Mouse (Mus musculus) neutrophil, adult 65 days (primary cell): ENCODE results near the gene Shc1. TPM values are rescaled to one million over a fixed set of nuclear protein-coding genes. Genes with fewer than 3 reads are reported as not detected.

ENCODE experiments used
- total RNA-seq: library from RNA; stranded (reverse); gene quantifications from 2 replicates; pipeline ENCODE4 v1.2.4, GENCODE M21; 2023

The Shc1 gene
- total RNA-seq, result 111 and 115 TPM in 2 replicates

DNA sequence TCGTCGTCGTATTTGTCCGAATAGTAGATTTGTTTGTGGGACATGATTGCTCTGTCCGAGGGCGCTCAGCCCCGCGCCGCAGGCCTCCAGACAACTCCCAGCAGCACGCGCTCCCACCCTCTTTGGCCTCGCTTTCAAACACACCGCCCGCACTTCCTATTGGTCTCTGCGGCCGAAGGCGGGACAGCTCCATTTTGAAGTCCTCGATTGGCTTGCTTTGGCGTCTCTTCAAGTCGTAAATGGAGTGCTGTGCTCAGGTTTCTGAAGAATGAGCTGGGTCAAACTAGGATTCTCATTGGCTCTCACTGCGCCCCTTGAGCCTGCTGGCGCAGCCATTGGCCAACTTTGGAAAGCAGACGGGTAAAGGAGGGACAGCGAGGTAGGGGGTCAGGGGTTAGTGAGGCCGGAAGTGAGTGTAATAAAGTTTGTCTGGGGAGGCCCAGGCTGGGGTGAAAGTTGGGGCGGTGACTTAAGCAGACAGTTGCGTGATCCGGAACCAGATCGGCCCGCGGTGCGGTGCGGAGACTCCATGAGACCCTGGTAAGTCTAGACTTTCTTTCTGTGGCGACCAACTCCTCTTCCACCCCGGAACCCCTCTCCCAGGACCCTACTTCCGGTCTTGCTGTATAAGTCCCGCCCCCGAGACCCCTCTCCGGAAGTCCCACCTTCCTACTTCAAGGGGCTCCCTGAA is at the start of gene Shc1, which contains the start of gene Cks1b:
Gene Shc1 (plus strand): TSS at position 274 of the 691 bp plus-strand sequence.
Gene Cks1b (minus strand): TSS at position 214 of the 691 bp plus-strand sequence.

DNA sequence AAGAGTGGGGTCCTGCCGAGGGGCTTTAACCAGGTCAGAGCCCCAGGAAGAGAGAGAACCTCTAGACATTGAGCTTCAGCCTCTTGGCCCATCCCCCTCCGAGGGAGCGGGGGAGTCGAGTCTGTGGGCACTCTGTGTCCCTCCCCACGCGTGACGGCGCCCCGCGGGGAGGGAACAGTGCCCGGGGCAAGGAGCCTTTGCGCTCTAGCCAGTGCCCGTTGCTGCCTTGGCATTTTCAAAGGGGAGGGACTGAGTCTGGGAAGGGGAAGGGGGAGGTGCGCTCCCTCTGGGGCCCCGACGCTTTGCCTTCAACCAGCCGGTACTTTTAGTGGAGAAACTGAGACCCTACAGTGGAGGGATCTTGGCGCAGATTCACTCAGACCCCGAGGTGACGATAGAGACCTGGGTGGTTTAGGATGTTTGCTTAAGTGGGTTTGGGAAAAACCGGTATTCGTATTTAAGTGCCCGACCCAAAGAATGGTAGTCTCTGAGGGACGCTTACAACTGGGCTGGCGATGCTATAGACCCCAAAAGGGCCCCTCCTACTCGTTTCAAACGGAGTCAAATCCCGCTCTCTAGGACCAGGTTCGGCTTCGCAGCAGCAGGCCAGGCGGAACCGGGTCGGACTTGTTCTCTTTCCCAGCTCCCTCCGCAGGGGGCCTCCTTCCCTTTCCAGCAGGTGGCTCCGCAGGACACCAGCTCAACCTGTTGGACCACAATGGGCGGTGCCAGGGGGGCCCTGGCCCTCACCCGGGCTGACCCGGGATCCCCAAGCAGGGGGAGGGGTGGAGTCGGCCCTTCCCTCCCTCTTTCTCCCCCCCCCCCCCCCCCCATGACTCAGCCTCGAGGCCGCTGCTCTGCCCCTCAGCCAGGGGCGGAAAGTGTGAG is 24.0 kb upstream of the Shc1 start, which contains the start of gene Zbtb7b:
Gene Zbtb7b (minus strand): TSS at position 771 of the 888 bp plus-strand sequence.

GRCm38 (mm10) chr3:89402693-89403092 is 15.6 kb upstream of the Shc1 start, which contains the start of gene Lenep:
TSS of gene Lenep (minus strand) at chr3:89402793.

DNA sequence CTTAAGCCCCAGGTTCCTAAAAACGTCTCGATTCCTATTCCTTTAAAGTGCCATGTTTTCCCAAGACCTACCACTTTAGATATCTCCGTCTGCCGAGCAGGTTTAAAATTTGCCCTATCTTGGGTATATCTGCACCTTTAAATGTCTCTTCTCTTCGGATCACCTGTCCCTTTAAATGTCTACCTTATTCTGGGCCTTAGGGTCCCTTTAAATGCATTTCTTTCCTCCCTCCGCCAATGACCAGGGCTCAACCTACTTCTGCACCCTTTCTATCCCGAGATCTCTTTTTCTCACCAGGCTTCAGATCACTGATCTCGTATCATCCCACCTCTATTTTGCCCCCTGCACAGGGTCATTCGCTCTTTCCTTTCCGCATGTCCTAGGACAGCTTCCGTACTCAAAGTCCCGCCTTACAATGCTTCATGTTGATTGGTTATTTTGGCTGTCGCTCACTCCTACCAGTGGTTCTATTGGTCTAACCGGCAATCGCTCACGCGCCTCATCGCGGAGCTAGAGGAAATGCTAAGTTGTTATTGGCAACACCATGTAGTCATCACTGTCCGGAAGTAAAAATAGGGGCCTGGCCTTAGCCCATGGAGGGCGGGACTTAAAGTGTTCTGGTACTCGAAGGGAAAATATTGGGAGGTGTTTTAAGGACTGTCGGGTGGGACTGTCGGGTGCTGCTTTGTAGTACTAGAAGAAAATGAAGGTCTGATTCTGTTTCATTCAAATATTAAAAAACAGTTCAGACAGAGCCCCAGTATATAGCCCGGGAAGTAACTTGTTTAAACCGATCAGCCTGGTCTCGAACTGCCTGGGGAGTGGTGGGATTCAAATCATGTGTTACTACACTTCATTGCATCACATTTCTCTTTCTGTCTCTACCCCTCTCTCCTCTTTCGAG is 6.5 kb upstream of the Shc1 start, which contains the start of gene Flad1:
Gene Flad1 (minus strand): TSS at position 381 of the 904 bp plus-strand sequence.

GRCm38 (mm10) chr3:89430171-89431159 is 12.2 kb downstream of the Shc1 start, which contains the start of gene Pygo2:
TSS of gene Pygo2 (plus strand) at chr3:89430214.

GRCm38 (mm10) chr3:89436176-89437113 is 18.2 kb downstream of the Shc1 start, which contains the start of gene Pbxip1:
TSS of gene Pbxip1 (plus strand) at chr3:89436706.

GRCm38 (mm10) chr3:89454401-89455177 is 36.3 kb downstream of the Shc1 start, which contains the start of gene Pmvk:
TSS of gene Pmvk (plus strand) at chr3:89454541.

Other genes starting within 250 kb of the Shc1 start
- gene Scamp3, start 241.0 kb upstream of the Shc1 start, total RNA-seq, result 34.0 and 35.9 TPM in 2 replicates
- 5.8 and 6.9 TPM in 2 replicates for gene Fam189b, start 235.3 kb upstream of the Shc1 start, total RNA-seq
- gene Gba, start 215.5 kb upstream of the Shc1 start, total RNA-seq, result 78.7 and 83.6 TPM in 2 replicates
- gene Thbs3, start 203.3 kb upstream of the Shc1 start, total RNA-seq, result 1.1 and 1.2 TPM in 2 replicates
- gene Mtx1, start 191.4 kb upstream of the Shc1 start, total RNA-seq, result 50.5 and 53.4 TPM in 2 replicates
- gene Muc1, start 189.4 kb upstream of the Shc1 start, total RNA-seq, result not detected in 2 replicates
- gene Krtcap2, start 172.5 kb upstream of the Shc1 start, total RNA-seq, result 29.1 and 52.6 TPM in 2 replicates
- gene Trim46, start 172.1 kb upstream of the Shc1 start, total RNA-seq, result 0.41 and 0.88 TPM in 2 replicates
- 32.9 and 36.0 TPM in 2 replicates for gene Dpm3, start 159.1 kb upstream of the Shc1 start, total RNA-seq
- gene Slc50a1, start 147.9 kb upstream of the Shc1 start, total RNA-seq, result 16.1 and 18.9 TPM in 2 replicates
- not detected in 2 replicates for gene Efna1, start 137.3 kb upstream of the Shc1 start, total RNA-seq
- gene Efna3, start 95.5 kb upstream of the Shc1 start, total RNA-seq, result not detected in 2 replicates
- not detected in 2 replicates for gene Efna4, start 80.4 kb upstream of the Shc1 start, total RNA-seq
- 100 and 106 TPM in 2 replicates for gene Adam15, start 68.4 kb upstream of the Shc1 start, total RNA-seq
- gene Dcst2, start 56.5 kb upstream of the Shc1 start, total RNA-seq, result not detected in 2 replicates
- not detected in 2 replicates for gene Dcst1, start 53.2 kb upstream of the Shc1 start, total RNA-seq
- gene Zbtb7b, start 23.7 kb upstream of the Shc1 start, total RNA-seq, result 127 and 136 TPM in 2 replicates
- not detected in 2 replicates for gene Lenep, start 15.7 kb upstream of the Shc1 start, total RNA-seq
- 10.6 and 12.5 TPM in 2 replicates for gene Flad1, start 6.6 kb upstream of the Shc1 start, total RNA-seq
- 34.9 and 36.5 TPM in 2 replicates for gene Cks1b, start 60 bp upstream of the Shc1 start, total RNA-seq
- 38.4 and 48.7 TPM in 2 replicates for gene Pygo2, start 11.8 kb downstream of the Shc1 start, total RNA-seq
- gene Pbxip1, start 18.3 kb downstream of the Shc1 start, total RNA-seq, result 159 and 187 TPM in 2 replicates
- 4.6 and 10.3 TPM in 2 replicates for gene Pmvk, start 36.1 kb downstream of the Shc1 start, total RNA-seq
- gene Kcnn3, start 101.7 kb downstream of the Shc1 start, total RNA-seq, result 0.25 and 0.32 TPM in 2 replicates